Mouse (Mus musculus): ENCODE measurements around the gene Rab3ip. TPM values are rescaled to one million over a fixed set of nuclear protein-coding genes. Genes with fewer than 3 reads are reported as not detected.

The Rab3ip gene
- polyA plus RNA-seq, 1 experiment from 2014 or later = 29.5 TPM

DNA sequence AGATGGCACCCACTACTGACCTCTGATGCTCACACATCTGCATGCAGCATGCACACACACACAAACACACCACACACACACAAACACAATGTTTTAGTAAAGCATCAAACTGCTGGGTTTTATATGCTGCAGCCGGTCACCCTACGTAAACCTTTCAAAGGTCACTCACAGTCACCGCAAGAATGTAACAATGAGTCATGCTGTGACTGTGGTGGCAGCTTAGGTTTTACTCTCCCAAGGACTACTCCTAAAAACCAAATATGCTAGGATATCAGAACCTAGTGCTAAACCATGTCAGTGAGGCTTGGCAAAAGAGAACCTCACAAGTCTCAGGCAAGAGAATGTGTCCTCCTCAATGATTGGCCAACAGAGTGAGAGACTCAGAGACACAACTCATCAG, 21.7 kb downstream of the Rab3ip start:
- Histone ChIP-seq H3K9me3 (ENCODE audit: low read length) (no peaks in the 10 kb centered on the region), H3K27me3 (replicated peaks; ENCODE audit: insufficient read depth, low read length) (no peaks in the 10 kb centered on the region), H3K9ac (replicated peaks; ENCODE audit: low read depth) (no peak overlapping the region), H3K4me2 (replicated peaks; ENCODE audit: low read depth, low read length) (no peak overlapping the region), H3K4me3 (ENCODE audit: low read depth, low read length) (no peak overlapping the region), H3K36me3 (ENCODE audit: insufficient read depth, low read length) (peaks cover 11% of the 10 kb centered on the region; the same call in 1 of the 2 replicates), H3K27ac (ENCODE audit: low read length) (no peak overlapping the region), H3K4me1 (ENCODE audit: insufficient read depth, low read depth, low read length) (no peaks in the 10 kb centered on the region)
- TF ChIP-seq EP300 (IDR thresholded peaks at IDR 0.05) (no peak), CTCF (IDR thresholded peaks at IDR 0.05) (no peak)
- ATAC-seq (no peak), DNase-seq (ENCODE audit: low spot score) (no peak)
- WGBS = 84% methylated on average over 3 of the region's 3 CpGs

DNA sequence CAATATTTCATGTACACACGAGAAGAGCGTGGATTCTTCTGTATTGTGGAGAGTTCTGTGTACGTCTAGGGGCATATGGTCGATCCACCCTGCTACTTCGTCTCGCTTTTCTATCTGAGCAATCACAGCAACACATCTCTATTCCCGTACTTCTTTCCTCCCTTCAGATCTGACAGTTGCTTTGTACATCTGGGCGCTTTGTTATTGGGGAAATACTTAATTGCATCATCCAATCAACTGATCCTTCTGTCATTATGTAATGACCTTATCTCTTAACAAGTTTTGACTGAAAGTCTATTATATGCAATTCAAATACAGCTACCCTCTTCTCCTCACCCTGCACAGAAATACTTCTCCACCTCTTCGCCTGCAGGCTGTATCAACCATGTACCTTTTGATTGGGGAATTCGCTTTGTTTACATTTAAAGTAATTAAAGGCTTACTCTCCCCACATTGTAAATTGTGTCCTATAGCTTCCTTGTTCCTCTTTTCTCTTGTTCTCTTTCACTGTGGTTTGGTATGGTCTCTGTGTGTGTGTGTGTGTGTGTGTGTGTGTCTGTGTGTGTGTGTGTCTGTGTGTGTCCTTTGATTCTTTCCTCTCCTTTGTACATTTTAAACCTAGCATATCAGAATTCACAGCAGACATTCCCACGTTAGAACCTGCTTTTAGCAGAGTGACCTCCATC, 24.0 kb downstream of the Rab3ip start:
- ATAC-seq (no peak), DNase-seq (ENCODE audit: low spot score) (no peak)
- no peak overlapping the region for H3K4me2 ChIP-seq (replicated peaks; ENCODE audit: low read depth, low read length)
- H3K27ac ChIP-seq (ENCODE audit: low read length) = no peak overlapping the region
- H3K36me3 ChIP-seq (ENCODE audit: insufficient read depth, low read length) = peaks cover 11% of the 10 kb centered on the region; the same call in 1 of the 2 replicates
- H3K9ac ChIP-seq (replicated peaks; ENCODE audit: low read depth) = no peak overlapping the region
- no peak overlapping the region for H3K4me3 ChIP-seq (ENCODE audit: low read depth, low read length)
- H3K4me1 ChIP-seq (ENCODE audit: insufficient read depth, low read depth, low read length) = no peaks in the 10 kb centered on the region
- no peaks in the 10 kb centered on the region for H3K27me3 ChIP-seq (replicated peaks; ENCODE audit: insufficient read depth, low read length)
- no peaks in the 10 kb centered on the region for H3K9me3 ChIP-seq (ENCODE audit: low read length)
- TF ChIP-seq CTCF (IDR thresholded peaks at IDR 0.05) (no peak), EP300 (IDR thresholded peaks at IDR 0.05) (no peak)
- 83% methylated on average over 11 of the region's 11 CpGs for WGBS

DNA sequence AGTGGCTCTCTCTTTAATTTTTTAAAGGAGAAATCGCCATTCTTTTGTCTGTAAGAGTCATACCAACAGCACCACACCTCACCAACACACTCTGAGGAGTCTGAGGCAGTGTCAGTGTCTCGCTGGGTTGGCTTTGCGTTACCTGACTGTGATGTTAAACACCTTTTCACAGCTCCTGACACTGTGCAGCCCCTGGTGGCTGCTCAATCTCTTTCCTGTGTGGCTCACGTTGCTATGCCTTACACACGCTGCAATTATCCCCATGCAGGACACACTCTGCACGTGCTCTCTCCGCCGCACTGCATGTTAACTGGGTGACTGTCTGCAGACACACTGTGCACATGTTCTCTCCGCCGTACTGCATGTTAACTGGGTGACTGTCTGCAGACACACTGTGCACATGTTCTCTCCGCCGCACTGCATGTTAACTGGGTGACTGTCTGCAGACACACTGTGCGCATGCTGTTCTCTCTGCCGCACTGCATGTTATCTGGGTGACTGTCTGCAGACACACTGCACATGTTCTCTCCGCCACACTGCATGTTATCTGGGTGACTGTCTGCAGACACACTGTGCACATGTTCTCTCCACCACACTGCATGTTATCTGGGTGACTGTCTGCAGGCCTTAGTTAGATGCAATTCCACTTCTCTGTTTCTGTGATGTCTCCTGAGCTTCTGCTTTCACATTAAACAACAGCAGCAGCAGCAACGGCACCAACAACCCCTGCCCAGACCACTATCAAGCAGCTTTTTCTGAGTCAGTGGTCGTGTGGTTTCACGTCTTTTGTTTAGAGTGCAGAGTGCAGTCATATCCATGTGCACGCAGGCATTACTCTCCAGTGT, 26.7 kb downstream of the Rab3ip start:
- ATAC-seq (no peak), DNase-seq (ENCODE audit: low spot score) (no peak)
- Histone ChIP-seq H3K4me2 (replicated peaks; ENCODE audit: low read depth, low read length) (no peak overlapping the region), H3K36me3 (ENCODE audit: insufficient read depth, low read length) (peaks cover 10% of the 10 kb centered on the region; the same call in 1 of the 2 replicates), H3K27ac (ENCODE audit: low read length) (no peak overlapping the region), H3K4me1 (ENCODE audit: insufficient read depth, low read depth, low read length) (no peaks in the 10 kb centered on the region), H3K4me3 (ENCODE audit: low read depth, low read length) (no peak overlapping the region), H3K27me3 (replicated peaks; ENCODE audit: insufficient read depth, low read length) (no peaks in the 10 kb centered on the region), H3K9ac (replicated peaks; ENCODE audit: low read depth) (no peak overlapping the region), H3K9me3 (ENCODE audit: low read length) (no peaks in the 10 kb centered on the region)
- 92% methylated on average over 19 of the region's 19 CpGs for WGBS
- TF ChIP-seq CTCF (IDR thresholded peaks at IDR 0.05) = no peak
- no peak for TF ChIP-seq EP300 (IDR thresholded peaks at IDR 0.05)

- Histone ChIP-seq H3K27ac (ENCODE audit: low read length) (no peak overlapping the region), H3K4me2 (replicated peaks; ENCODE audit: low read depth, low read length) (no peak overlapping the region), H3K9me3 (ENCODE audit: low read length) (no peaks in the 10 kb centered on the region), H3K4me3 (ENCODE audit: low read depth, low read length) (no peak overlapping the region), H3K4me1 (ENCODE audit: insufficient read depth, low read depth, low read length) (no peaks in the 10 kb centered on the region), H3K27me3 (replicated peaks; ENCODE audit: insufficient read depth, low read length) (no peaks in the 10 kb centered on the region), H3K9ac (replicated peaks; ENCODE audit: low read depth) (no peak overlapping the region), H3K36me3 (ENCODE audit: insufficient read depth, low read length) (peaks cover 10% of the 10 kb centered on the region; the same call in 1 of the 2 replicates)
- WGBS = 73% methylated on average over 15 of the region's 15 CpGs
- ATAC-seq (peak; percentile 33), DNase-seq (ENCODE audit: low spot score) (no peak)
- TF ChIP-seq CTCF (IDR thresholded peaks at IDR 0.05) (no peak), EP300 (IDR thresholded peaks at IDR 0.05) (no peak)
These were observed 28.4 kb downstream of the Rab3ip start for GRCm38 (mm10) chr10:116922161-116922560.

- no peak overlapping the region for H3K9ac ChIP-seq (replicated peaks; ENCODE audit: low read depth)
- H3K4me2 ChIP-seq (replicated peaks; ENCODE audit: low read depth, low read length) = no peak overlapping the region
- H3K4me3 ChIP-seq (ENCODE audit: low read depth, low read length) = no peak overlapping the region
- ATAC-seq (no peak), DNase-seq (ENCODE audit: low spot score) (no peak)
- no peaks in the 10 kb centered on the region for H3K27me3 ChIP-seq (replicated peaks; ENCODE audit: insufficient read depth, low read length)
- 87% methylated on average over 15 of the region's 15 CpGs for WGBS
- no peaks in the 10 kb centered on the region for H3K4me1 ChIP-seq (ENCODE audit: insufficient read depth, low read depth, low read length)
- peaks cover 10% of the 10 kb centered on the region for H3K36me3 ChIP-seq (ENCODE audit: insufficient read depth, low read length)
- H3K27ac ChIP-seq (ENCODE audit: low read length) = no peak overlapping the region
- TF ChIP-seq CTCF (IDR thresholded peaks at IDR 0.05) (no peak), EP300 (IDR thresholded peaks at IDR 0.05) (no peak)
- H3K9me3 ChIP-seq (ENCODE audit: low read length) = no peaks in the 10 kb centered on the region
These were observed 29.2 kb downstream of the Rab3ip start for GRCm38 (mm10) chr10:116921416-116921815.

- H3K4me1 ChIP-seq (ENCODE audit: insufficient read depth, low read depth, low read length) = no peaks in the 10 kb centered on the region
- no peak for DNase-seq (ENCODE audit: low spot score)
These were observed 29.9 kb downstream of the Rab3ip start for GRCm38 (mm10) chr10:116920641-116921040.

More at GRCm38 (mm10) chr10:116920641-116921040, 29.9 kb downstream of the Rab3ip start:
- Histone ChIP-seq H3K27me3 (replicated peaks; ENCODE audit: insufficient read depth, low read length) (no peaks in the 10 kb centered on the region), H3K27ac (ENCODE audit: low read length) (no peak overlapping the region), H3K4me2 (replicated peaks; ENCODE audit: low read depth, low read length) (no peak overlapping the region), H3K4me3 (ENCODE audit: low read depth, low read length) (no peak overlapping the region), H3K9me3 (ENCODE audit: low read length) (no peaks in the 10 kb centered on the region), H3K9ac (replicated peaks; ENCODE audit: low read depth) (no peak overlapping the region), H3K36me3 (ENCODE audit: insufficient read depth, low read length) (peaks cover 10% of the 10 kb centered on the region)
- no peak for ATAC-seq
- WGBS = 92% methylated on average over 8 of the region's 8 CpGs
- TF ChIP-seq EP300 (IDR thresholded peaks at IDR 0.05) (no peak), CTCF (IDR thresholded peaks at IDR 0.05) (no peak)
